Mouse (Mus musculus): ENCODE measurements around the gene Igfbp3. TPM values are rescaled to one million over a fixed set of nuclear protein-coding genes. Genes with fewer than 3 reads are reported as not detected.
A peak's percentile ranks its signal among the peaks of the same experiment; 100 is the strongest.

Gene Igfbp3
- polyA plus RNA-seq, 1 experiment from 2014 or later, result 266 TPM

DNA sequence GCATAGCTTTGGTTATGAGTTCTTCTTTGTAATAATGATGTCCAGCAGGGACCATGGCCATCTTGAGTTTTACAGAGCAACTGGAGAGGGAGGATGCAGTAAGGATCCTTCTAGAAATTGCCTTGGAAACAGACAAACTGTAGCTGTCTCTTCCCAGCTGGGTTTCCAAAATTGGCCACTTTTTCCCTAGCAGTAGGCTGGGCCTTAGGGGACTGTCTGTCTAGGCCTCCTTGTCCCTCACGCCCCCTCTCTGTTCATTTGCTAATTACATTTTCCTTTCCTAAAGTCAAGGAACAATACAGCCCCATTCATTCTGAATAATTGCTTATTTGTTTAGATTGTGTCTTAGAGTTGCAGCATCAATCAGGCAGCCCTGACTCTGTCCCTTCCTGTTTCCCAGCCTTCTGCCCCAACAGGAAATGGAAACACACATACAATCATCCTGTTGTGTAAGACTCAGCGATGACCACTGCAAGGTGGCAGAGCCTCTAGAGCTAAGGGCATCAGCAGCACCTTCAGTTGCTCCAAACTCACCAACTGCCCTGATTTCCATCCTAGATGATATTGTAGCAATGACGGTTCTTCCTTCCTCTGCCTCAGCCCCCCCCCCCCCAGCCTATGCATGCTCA, 21.4 kb upstream of the Igfbp3 start:
- Histone ChIP-seq H3K27me3 (replicated peaks; ENCODE audit: control insufficient read depth, insufficient read depth, low read length) (no peaks in the 10 kb centered on the region), H3K4me2 (ENCODE audit: low read depth, low read length) (no peak overlapping the region), H3K4me1 (ENCODE audit: control insufficient read depth, insufficient read depth, low read length) (peaks cover 6% of the 10 kb centered on the region; the same call in 1 of the 2 replicates), H3K9ac (ENCODE audit: low read depth, low read length) (no peak overlapping the region), H3K27ac (replicated peaks; ENCODE audit: low read depth, low read length) (0 out of 2 replicates have a peak overlapping the region, but pooled peaks have one; percentile 4), H3K4me3 (ENCODE audit: low read depth, low read length) (no peak overlapping the region), H3K36me3 (ENCODE audit: control insufficient read depth, insufficient read depth, low read length) (no peaks in the 10 kb centered on the region), H3K9me3 (ENCODE audit: control insufficient read depth, low read length) (peaks cover 3% of the 10 kb centered on the region; the same call in 1 of the 2 replicates)
- WGBS, result 68% methylated on average over 3 of the region's 3 CpGs
- ATAC-seq (ENCODE audit: low read depth) (no peak), DNase-seq (ENCODE audit: low spot score) (no peak)

DNA sequence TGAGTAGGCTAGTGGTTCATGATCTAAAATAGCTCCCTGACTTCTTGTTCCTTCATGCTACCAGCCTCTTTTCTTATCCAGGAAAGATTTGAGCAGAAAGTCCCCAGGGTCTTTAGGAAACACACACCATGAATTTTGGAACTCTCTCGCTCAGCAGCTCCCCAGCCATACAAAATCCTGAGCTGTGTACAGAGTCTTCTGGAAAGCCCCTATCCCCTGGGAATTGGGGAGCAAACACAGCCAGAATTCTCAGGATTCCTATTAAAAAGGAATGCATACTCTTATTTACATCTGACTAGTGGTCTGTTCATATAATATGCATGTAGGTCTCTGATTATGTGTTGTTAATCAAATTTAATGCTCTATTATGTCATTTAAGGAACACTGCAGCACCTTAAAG, 20.7 kb upstream of the Igfbp3 start:
- H3K9ac ChIP-seq (ENCODE audit: low read depth, low read length), result no peak overlapping the region
- H3K9me3 ChIP-seq (ENCODE audit: control insufficient read depth, low read length), result peaks cover 3% of the 10 kb centered on the region; the same call in 1 of the 2 replicates
- H3K4me1 ChIP-seq (ENCODE audit: control insufficient read depth, insufficient read depth, low read length), result peaks cover 6% of the 10 kb centered on the region; the same call in 1 of the 2 replicates
- no peaks in the 10 kb centered on the region for H3K27me3 ChIP-seq (replicated peaks; ENCODE audit: control insufficient read depth, insufficient read depth, low read length)
- H3K36me3 ChIP-seq (ENCODE audit: control insufficient read depth, insufficient read depth, low read length), result no peaks in the 10 kb centered on the region
- ATAC-seq (ENCODE audit: low read depth) (no peak), DNase-seq (ENCODE audit: low spot score) (peak; percentile 71)
- WGBS, result 40% methylated on average over 1 of the region's 1 CpGs
- no peak overlapping the region for H3K4me2 ChIP-seq (ENCODE audit: low read depth, low read length)
- H3K4me3 ChIP-seq (ENCODE audit: low read depth, low read length), result no peak overlapping the region
- H3K27ac ChIP-seq (replicated peaks; ENCODE audit: low read depth, low read length), result no peak overlapping the region

DNA sequence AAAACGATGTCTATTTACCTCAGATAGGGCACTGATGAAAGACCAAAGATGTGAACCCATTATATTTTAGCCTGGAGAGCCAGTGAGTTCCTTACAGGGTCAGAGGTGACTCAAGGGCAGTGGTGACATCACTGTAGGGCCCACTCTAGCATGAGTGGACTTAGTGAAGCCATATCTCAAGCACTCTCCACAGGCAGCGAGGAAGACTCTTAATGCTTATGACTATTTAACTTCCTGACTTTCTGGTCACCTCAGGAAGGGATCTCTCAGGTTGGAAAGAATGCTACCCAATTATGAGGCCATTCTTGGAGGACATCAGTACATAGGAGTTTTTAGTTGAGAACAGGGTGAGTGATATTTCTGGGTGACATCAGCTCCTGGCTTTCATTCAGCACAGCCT, 19.6 kb upstream of the Igfbp3 start:
- no peak for ATAC-seq (ENCODE audit: low read depth)
- Histone ChIP-seq H3K36me3 (ENCODE audit: control insufficient read depth, insufficient read depth, low read length) (no peaks in the 10 kb centered on the region), H3K4me3 (ENCODE audit: low read depth, low read length) (no peak overlapping the region), H3K9ac (ENCODE audit: low read depth, low read length) (no peak overlapping the region), H3K27me3 (replicated peaks; ENCODE audit: control insufficient read depth, insufficient read depth, low read length) (no peaks in the 10 kb centered on the region), H3K4me2 (ENCODE audit: low read depth, low read length) (no peak overlapping the region), H3K4me1 (ENCODE audit: control insufficient read depth, insufficient read depth, low read length) (peaks cover 6% of the 10 kb centered on the region; the same call in 1 of the 2 replicates), H3K27ac (replicated peaks; ENCODE audit: low read depth, low read length) (no peak overlapping the region), H3K9me3 (ENCODE audit: control insufficient read depth, low read length) (peaks cover 3% of the 10 kb centered on the region; the same call in 1 of the 2 replicates)
- WGBS, result 90% methylated on average over 2 of the region's 2 CpGs
- DNase-seq (ENCODE audit: low spot score), result no peak

DNA sequence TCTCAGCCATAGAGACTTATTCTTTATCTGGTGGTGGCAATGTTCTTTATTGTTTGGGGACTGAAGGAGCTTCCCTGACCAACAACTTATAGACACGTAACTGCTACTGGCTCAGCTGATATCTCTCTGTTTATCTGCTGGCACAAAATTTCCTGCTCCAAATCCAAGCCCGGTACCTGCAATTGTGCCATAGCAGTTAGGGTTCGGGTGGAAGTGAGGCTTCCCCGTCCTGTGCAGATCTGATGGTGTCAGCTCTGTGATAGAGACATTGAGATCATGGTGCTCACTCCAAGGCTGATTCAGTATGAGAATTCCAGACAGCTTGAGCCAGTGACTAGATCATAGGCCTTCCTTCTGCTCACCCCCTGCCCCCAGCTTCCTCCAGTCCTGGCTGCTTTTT, 18.2 kb upstream of the Igfbp3 start:
- Histone ChIP-seq H3K27me3 (replicated peaks; ENCODE audit: control insufficient read depth, insufficient read depth, low read length) (no peaks in the 10 kb centered on the region), H3K9ac (ENCODE audit: low read depth, low read length) (no peak overlapping the region), H3K4me2 (ENCODE audit: low read depth, low read length) (no peak overlapping the region), H3K27ac (replicated peaks; ENCODE audit: low read depth, low read length) (no peak overlapping the region), H3K4me1 (ENCODE audit: control insufficient read depth, insufficient read depth, low read length) (peaks cover 6% of the 10 kb centered on the region; the same call in 1 of the 2 replicates), H3K4me3 (ENCODE audit: low read depth, low read length) (no peak overlapping the region), H3K9me3 (ENCODE audit: control insufficient read depth, low read length) (peaks cover 3% of the 10 kb centered on the region; the same call in 1 of the 2 replicates), H3K36me3 (ENCODE audit: control insufficient read depth, insufficient read depth, low read length) (no peaks in the 10 kb centered on the region)
- 90% methylated on average over 4 of the region's 4 CpGs for WGBS
- no peak for DNase-seq (ENCODE audit: low spot score)
- no peak for ATAC-seq (ENCODE audit: low read depth)

DNA sequence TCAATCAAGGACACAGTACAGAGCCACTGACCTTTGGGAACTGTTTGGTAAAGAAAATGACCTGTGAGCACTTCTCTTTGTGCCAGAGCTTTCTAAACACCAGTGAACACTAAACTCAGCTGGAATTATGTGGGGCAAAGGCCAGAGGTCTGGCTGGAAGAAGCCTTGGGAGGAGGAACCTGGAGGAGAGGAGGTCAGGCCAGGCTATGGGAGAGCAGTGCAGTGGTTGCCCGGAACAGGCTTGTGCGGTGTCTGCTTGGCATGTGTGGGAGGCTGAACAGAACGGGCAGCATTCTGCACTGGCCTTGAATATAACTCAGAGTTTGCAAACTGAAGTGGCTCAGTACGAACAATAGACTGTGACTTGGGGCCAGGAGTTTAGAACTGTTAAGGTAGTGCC, 16.3 kb upstream of the Igfbp3 start:
- H3K9me3 ChIP-seq (ENCODE audit: control insufficient read depth, low read length), result peaks cover 3% of the 10 kb centered on the region; the same call in 1 of the 2 replicates
- H3K36me3 ChIP-seq (ENCODE audit: control insufficient read depth, insufficient read depth, low read length), result no peaks in the 10 kb centered on the region
- H3K27ac ChIP-seq (replicated peaks; ENCODE audit: low read depth, low read length), result no peak overlapping the region
- no peak overlapping the region for H3K4me2 ChIP-seq (ENCODE audit: low read depth, low read length)
- ATAC-seq (ENCODE audit: low read depth) (no peak), DNase-seq (ENCODE audit: low spot score) (no peak)
- 70% methylated on average over 4 of the region's 4 CpGs for WGBS
- no peak overlapping the region for H3K4me3 ChIP-seq (ENCODE audit: low read depth, low read length)
- H3K27me3 ChIP-seq (replicated peaks; ENCODE audit: control insufficient read depth, insufficient read depth, low read length), result no peaks in the 10 kb centered on the region
- peaks cover 15% of the 10 kb centered on the region for H3K4me1 ChIP-seq (ENCODE audit: control insufficient read depth, insufficient read depth, low read length)
- H3K9ac ChIP-seq (ENCODE audit: low read depth, low read length), result no peak overlapping the region

DNA sequence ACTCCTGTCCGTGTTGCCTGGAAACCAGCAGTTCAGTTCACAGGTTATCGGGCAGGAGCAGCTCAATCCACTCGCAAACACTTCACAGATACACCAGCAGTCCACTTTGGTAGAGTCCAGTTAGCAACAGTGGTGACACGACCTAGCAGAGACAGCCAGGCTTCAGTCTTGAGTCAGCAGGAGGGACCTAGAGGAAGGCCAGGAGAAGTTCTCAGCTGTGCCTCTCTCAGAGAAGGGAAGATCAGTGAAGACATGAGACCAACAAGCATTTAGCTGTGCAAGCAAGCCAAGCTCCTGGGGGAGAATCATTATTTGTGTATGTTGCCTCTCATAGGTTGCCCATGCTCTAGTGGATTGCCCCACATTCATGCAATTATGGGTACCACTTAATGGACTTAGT, 14.4 kb upstream of the Igfbp3 start:
- no peak for ATAC-seq (ENCODE audit: low read depth)
- H3K27ac ChIP-seq (replicated peaks; ENCODE audit: low read depth, low read length), result peak overlapping the region; percentile 17; the same call in 1 of the 2 replicates
- H3K36me3 ChIP-seq (ENCODE audit: control insufficient read depth, insufficient read depth, low read length), result no peaks in the 10 kb centered on the region
- peaks cover 10% of the 10 kb centered on the region for H3K4me1 ChIP-seq (ENCODE audit: control insufficient read depth, insufficient read depth, low read length)
- no peak overlapping the region for H3K4me2 ChIP-seq (ENCODE audit: low read depth, low read length)
- H3K9ac ChIP-seq (ENCODE audit: low read depth, low read length), result no peak overlapping the region
- H3K27me3 ChIP-seq (replicated peaks; ENCODE audit: control insufficient read depth, insufficient read depth, low read length), result no peaks in the 10 kb centered on the region
- no peak overlapping the region for H3K4me3 ChIP-seq (ENCODE audit: low read depth, low read length)
- H3K9me3 ChIP-seq (ENCODE audit: control insufficient read depth, low read length), result peaks cover 3% of the 10 kb centered on the region; the same call in 1 of the 2 replicates
- WGBS, result 86% methylated on average over 4 of the region's 4 CpGs
- DNase-seq (ENCODE audit: low spot score), result no peak

DNA sequence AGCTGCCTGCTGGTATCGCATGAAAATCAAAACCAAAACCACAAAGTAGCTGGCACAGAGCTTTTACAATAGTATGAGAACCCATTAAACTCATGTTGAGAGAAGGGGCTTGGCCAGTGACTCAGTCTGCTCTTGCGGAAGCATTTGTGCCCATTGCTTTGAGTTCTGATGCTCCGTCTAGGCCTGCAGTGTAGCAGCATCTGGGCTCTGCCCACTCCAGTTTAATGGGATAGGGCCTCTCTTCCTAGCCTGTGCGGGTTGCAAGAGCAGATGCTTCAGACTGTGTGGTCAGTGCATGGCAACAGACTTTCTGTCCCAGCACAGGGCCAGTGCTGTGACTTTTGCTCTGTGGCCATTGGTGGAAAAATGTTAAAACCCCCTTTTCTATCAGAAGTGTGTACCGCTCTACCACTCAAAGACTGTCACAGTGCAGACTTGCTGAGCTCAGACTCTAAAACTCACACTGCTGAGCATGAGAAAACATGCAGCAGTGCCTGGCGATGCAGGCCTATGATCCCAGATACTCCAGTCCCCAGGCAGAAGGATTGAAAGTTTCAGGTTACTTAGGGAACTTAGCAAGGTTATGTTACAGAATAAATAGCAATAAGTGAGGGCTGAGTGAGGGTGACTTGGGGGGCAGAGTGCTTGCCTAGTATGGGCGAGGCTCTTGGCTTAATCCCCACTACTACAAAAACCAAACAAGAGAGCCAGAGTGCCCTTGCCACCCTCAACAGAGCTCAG, 13.3 kb upstream of the Igfbp3 start:
- peaks cover 3% of the 10 kb centered on the region; the same call in 1 of the 2 replicates for H3K9me3 ChIP-seq (ENCODE audit: control insufficient read depth, low read length)
- no peak overlapping the region for H3K4me3 ChIP-seq (ENCODE audit: low read depth, low read length)
- H3K4me1 ChIP-seq (ENCODE audit: control insufficient read depth, insufficient read depth, low read length), result peaks cover 10% of the 10 kb centered on the region
- peak; percentile 92 for ATAC-seq (ENCODE audit: low read depth)
- H3K4me2 ChIP-seq (ENCODE audit: low read depth, low read length), result no peak overlapping the region
- no peaks in the 10 kb centered on the region for H3K27me3 ChIP-seq (replicated peaks; ENCODE audit: control insufficient read depth, insufficient read depth, low read length)
- peak overlapping the region; percentile 67; the same call in 1 of the 2 replicates for H3K27ac ChIP-seq (replicated peaks; ENCODE audit: low read depth, low read length)
- WGBS, result 58% methylated on average over 7 of the region's 7 CpGs
- H3K36me3 ChIP-seq (ENCODE audit: control insufficient read depth, insufficient read depth, low read length), result no peaks in the 10 kb centered on the region
- no peak overlapping the region for H3K9ac ChIP-seq (ENCODE audit: low read depth, low read length)
- peak; percentile 78 for DNase-seq (ENCODE audit: low spot score)

DNA sequence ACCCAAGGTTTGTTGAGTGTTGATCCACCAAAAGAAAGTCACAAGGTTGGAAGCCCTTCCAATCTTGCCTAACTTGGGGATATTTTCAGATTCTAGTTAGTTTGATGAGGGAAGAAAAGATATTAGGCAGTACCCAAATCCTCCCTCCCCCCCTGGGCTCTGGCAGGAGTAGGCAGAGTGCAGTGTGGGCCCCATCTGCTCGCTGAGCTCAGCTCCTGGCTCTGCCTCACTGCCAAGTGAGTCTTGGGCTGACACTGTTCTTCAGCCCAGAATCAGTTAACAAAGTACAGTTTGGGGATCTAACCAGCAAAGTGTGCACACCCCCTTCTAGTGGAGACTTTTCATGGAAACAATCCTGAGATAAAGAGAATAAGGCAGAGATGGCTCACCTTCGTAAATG, 12.5 kb upstream of the Igfbp3 start:
- DNase-seq (ENCODE audit: low spot score) (no peak), ATAC-seq (ENCODE audit: low read depth) (no peak)
- Histone ChIP-seq H3K4me2 (ENCODE audit: low read depth, low read length) (no peak overlapping the region), H3K36me3 (ENCODE audit: control insufficient read depth, insufficient read depth, low read length) (no peaks in the 10 kb centered on the region), H3K27ac (replicated peaks; ENCODE audit: low read depth, low read length) (peak overlapping the region; percentile 29; the same call in 1 of the 2 replicates), H3K4me3 (ENCODE audit: low read depth, low read length) (no peak overlapping the region), H3K27me3 (replicated peaks; ENCODE audit: control insufficient read depth, insufficient read depth, low read length) (no peaks in the 10 kb centered on the region), H3K9ac (ENCODE audit: low read depth, low read length) (no peak overlapping the region), H3K4me1 (ENCODE audit: control insufficient read depth, insufficient read depth, low read length) (peaks cover 10% of the 10 kb centered on the region), H3K9me3 (ENCODE audit: control insufficient read depth, low read length) (no peaks in the 10 kb centered on the region)
- 56% methylated on average over 2 of the region's 2 CpGs for WGBS
